Mouse (Mus musculus): ENCODE results near the gene Slc2a9.

Slc2a9 gene

GRCm38 (mm10) chr5:38502992-38503391 lies at the start of gene Slc2a9:
TSS of gene Slc2a9 (minus strand) at chr5:38503143.
- DNase-seq = no peak

GRCm38 (mm10) chr5:38552615-38553014 lies 49.7 kb upstream of the Slc2a9 start:
- no peak for DNase-seq

GRCm38 (mm10) chr5:38550221-38550768 lies 47.4 kb upstream of the Slc2a9 start:
- no peak for DNase-seq

GRCm38 (mm10) chr5:38549461-38549909 lies 46.5 kb upstream of the Slc2a9 start:
- DNase-seq = no peak

DNA sequence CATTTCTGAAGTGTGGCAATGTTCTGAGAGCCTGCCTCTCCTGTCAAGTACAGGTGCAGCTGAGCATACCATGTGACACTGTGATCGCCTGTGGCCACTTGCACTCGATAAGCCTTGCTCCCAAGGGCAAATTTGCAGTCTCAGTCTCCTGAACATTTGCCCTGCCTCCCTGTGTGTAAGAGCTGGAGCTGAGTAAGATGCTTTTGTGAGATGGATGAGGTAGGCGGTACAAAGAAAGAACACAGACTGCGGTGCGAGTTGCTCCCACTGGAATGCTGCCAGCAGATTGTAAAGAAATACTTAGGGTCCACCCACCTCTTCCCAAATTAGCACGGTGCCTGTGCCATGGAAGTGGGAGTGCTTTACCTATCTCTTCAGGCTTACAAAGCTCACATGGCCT lies 44.4 kb upstream of the Slc2a9 start:
- DNase-seq = no peak

DNA sequence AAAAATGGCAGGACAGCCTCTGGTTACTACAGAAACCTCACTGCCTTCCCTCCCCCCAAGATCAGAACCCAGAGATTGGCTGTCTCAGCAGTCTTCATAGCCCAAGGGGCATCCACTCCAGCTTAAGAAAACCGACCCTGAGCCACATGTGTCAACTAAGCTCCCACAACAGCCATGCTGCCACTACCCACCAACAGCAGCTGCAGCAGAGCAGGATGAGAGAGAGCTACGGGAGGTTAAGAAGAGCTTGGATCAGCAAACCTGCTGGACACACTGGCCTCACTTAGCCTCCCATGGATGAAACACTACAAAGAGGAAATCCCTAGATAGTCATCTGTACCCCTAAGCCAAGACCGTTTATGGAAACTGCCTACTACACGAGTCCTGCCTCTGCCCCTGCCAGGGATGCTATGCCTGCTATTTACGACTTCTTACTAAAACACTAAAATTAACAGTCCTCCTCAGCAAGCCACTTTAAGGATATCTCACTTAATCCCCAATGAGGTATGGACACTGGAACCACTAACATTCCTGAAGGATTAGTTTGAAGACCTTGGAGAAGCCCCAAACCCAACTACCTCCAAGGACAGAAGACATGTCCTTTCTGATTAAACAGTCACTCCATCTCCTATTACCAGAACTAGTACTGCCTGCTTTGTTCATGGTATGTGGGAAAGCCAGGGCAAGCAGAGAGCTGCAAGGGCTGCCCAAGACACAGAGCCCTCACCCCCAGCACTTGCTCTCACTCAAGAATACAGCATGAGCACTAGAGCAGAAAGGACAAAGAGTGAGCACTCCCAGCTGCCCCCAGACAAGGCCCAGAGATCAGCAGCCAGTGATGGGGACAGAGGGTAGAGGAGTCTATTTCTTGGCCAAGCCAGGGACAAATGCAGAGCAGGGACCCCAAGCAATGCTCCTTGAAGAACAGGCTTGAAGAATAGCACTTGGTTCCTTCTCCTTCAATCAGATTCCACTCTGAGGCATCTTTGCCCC lies 41.8 kb upstream of the Slc2a9 start:
- no peak for DNase-seq

- peak; percentile 87 for DNase-seq
These were observed 40.7 kb upstream of the Slc2a9 start for GRCm38 (mm10) chr5:38543496-38544217.

- DNase-seq = no peak
These were observed 38.8 kb upstream of the Slc2a9 start for GRCm38 (mm10) chr5:38541728-38542127.

- DNase-seq = no peak
These were observed 38.0 kb upstream of the Slc2a9 start for GRCm38 (mm10) chr5:38540898-38541297.

DNA sequence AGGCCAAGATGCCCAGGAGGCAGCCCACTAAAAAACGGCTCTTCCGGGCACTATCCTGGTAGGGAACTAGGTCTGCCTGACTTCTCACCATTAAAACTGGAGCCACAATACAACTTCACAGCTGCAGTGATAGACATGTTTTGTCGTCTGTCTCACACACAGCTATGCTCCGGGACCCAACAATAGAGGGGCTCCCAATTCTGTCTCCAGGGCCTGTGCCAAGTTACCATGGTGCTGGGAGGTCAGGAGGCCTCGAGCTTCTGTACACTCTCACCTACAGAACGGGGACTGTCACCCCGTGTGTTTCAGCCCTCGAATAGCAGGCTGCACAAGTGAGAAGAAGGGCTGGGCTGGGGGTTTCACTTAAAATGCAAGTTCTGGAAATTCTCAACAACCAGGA lies 35.6 kb upstream of the Slc2a9 start:
- DNase-seq = no peak

- no peak for DNase-seq
These were observed 34.9 kb upstream of the Slc2a9 start for GRCm38 (mm10) chr5:38537845-38538244.

- DNase-seq = no peak
These were observed 33.9 kb upstream of the Slc2a9 start for GRCm38 (mm10) chr5:38536822-38537221.

DNA sequence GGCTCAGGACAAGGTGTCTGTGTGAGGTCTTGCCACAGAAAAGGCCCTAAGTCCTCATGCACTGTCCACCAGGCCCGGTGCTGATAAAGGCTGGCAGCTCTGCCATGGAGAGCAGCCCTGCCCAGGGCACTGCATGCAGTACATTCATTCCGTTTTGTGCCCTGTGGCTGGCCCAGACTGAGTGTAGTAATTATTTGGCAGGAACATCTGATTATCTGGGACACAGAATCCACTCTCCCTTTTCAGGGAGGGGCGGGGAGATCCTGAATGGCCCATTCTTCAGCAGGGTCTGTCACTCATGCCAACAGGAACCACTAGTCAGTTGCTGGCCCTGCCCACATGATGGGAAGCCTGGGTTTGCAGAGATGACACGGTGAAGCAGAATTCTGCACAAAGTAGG lies 29.1 kb upstream of the Slc2a9 start:
- DNase-seq = peak; percentile 92

- no peak for DNase-seq
These were observed 26.9 kb upstream of the Slc2a9 start for GRCm38 (mm10) chr5:38529724-38530428.

- DNase-seq = no peak
These were observed 20.0 kb upstream of the Slc2a9 start for GRCm38 (mm10) chr5:38522977-38523376.

DNA sequence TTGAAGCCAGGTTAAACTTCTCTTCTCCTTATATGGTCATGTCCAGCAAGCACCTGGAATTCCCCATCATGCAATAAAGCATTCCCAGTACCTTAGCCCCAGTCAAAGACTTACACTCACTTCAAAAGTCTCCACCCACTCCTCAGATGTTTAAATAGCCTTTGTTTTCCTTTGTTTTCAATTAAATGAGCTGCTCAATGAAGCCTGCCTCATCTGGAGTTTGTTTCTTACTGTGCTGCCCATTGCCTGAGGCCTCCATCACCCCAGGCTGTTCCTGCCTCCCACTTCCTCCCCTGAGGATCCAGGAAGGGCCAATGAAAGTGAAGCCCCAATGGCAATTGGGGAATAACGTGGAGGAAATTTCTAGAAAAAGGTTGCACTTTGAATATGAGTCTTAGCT lies 17.9 kb upstream of the Slc2a9 start:
- DNase-seq = no peak

DNA sequence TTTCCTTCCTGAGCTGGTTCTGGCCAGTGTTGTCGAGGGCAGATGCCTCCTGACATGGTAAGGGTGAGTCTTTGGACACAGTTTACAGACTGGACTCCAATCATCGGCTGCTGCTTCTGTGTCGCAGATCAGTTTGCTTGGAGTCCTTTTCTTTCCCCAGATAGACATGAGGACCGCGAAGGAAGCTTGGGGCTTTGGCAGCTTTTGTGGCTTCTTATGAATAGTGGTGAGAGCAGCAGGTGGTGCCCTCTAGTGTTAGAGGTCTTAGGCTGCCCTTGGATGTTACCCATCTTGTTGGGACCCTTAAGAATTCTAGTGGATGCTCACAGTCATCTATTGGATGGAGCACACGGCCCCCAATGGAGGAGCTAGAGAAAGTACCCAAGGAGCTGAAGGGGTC lies 13.3 kb upstream of the Slc2a9 start:
- no peak for DNase-seq

DNA sequence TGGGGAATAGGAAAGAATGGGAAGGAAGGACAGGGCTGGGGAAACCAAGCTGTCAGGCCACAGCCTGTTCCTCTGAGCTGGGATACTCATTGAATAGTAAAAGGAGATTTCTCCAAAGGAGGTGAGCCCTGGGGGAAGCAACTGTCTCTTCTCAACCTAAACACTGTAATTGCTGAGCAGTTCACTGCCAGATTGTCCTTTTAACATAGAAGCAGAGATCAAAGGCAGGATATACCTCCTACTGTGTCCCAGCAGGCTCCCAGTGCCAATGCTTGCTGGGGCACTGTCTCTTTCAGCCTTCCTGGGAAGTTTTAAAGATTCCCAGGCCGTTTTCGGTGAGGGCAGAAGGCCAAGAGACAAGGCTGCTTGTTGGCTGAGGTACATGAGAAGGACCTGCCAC lies 10.0 kb upstream of the Slc2a9 start:
- no peak for DNase-seq

DNA sequence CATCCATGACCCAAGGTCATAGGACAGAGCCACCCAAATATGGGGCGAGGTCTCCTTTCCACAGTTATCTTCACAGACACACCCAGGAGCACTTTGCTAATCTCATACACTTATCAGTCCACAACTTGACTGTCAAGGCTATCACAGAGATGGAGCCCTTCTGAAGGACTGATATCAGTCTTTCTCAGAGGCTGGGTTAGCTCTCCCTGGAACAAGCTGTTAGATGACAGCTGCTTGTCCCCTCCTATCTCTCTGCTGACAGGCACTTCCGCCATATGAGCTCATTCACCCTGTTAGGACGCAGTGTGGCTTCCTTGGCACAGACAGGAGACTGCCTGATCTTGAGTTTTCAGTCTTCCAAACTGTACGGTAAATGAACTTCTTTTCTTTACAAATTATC lies 6.6 kb upstream of the Slc2a9 start:
- no peak for DNase-seq

DNA sequence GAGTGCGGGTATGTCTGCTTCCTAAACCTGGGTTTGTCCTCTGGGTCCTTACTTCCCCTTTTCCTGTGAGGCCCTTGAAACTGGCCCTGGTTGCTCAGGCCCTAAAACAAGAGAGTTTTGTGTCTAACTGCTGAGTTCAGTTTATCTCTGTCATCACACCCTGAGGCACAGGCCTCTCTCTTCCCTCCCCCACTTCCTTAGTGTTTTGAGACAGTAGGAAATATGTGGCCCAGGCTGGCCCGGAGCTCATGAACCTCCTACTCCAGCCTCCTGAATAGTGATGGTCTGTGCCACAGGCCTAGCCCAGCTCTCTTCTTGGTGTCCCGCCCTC lies 2.5 kb upstream of the Slc2a9 start:
- no peak for DNase-seq

- DNase-seq = no peak
These were observed 1.9 kb upstream of the Slc2a9 start for GRCm38 (mm10) chr5:38504747-38505434.

GRCm38 (mm10) chr5:38504116-38504515 lies 1.2 kb upstream of the Slc2a9 start:
- no peak for DNase-seq

GRCm38 (mm10) chr5:38500043-38500442 lies 2.9 kb downstream of the Slc2a9 start:
- DNase-seq = no peak

Data from cerebellum, adult 11-12 months (tissue).